Comparison of ENCODE assay signal across 8 mouse cellular contexts in the genomic region with DNA sequence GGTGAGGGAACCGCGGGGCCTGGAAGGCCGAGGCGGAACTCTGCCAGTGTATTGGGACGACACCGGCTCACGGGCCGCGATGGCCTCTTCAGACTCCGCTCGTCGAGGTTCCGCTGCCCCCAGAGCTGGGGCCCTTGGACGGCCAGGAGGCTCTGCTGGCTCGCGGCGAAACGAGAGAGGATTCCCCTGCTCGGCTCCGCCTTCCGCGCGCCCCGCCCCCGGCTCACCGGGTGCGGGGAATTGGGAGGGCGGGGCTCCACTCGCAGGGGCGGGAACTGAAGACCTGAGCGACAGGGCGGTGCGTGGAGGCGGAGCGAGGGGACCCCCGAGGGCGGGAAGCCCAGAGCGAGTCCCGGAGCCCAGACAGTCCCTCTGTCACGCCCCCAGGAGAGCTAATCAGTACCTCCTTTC. TPM values are rescaled to one million over a fixed set of nuclear protein-coding genes. Genes with fewer than 3 reads are reported as not detected.
DNase-seq lines count a peak whose midpoint lies in the region; ATAC-seq and TF ChIP-seq lines count a peak whose summit lies in the region.

Gene Tmem158, minus strand, starts transcription at position 154 of the 411 bp plus-strand sequence.

- 0% methylated on average over 39 of the region's 40 CpGs for WGBS in embryonic facial prominence, embryonic 15.5 days
- 0% methylated on average over 38 of the region's 40 CpGs for WGBS in heart, embryonic 11.5 days (ENCODE audit: insufficient replicate concordance)
- WGBS in kidney, embryonic 15.5 days: under 1% methylated on average over 40 of the region's 40 CpGs
- under 1% methylated on average over 39 of the region's 40 CpGs for WGBS in stomach, embryonic 14.5 days

- H3K4me1 ChIP-seq in bone marrow macrophage, adult 2 months (ENCODE audit: control insufficient read depth, insufficient read depth, low read length): no peaks in the 10 kb centered on the region
- H3K4me1 ChIP-seq in embryonic facial prominence, embryonic 15.5 days: peaks cover 11% of the 10 kb centered on the region
- H3K4me1 ChIP-seq in heart, embryonic 11.5 days (ENCODE audit: control insufficient read depth, insufficient read depth, low read length): no peaks in the 10 kb centered on the region; the same call in 1 of the 2 replicates
- peaks cover 11% of the 10 kb centered on the region for H3K4me1 ChIP-seq in kidney, embryonic 15.5 days
- peaks cover 6% of the 10 kb centered on the region; the same call in 1 of the 2 replicates for H3K4me1 ChIP-seq in stomach, embryonic 14.5 days (ENCODE audit: control insufficient read depth, insufficient read depth, low read length)

- no peaks in the 10 kb centered on the region for H3K36me3 ChIP-seq in embryonic facial prominence, embryonic 15.5 days
- no peaks in the 10 kb centered on the region for H3K36me3 ChIP-seq in heart, embryonic 11.5 days (ENCODE audit: control insufficient read depth, insufficient read depth, low read length)
- no peaks in the 10 kb centered on the region for H3K36me3 ChIP-seq in kidney, embryonic 15.5 days
- H3K36me3 ChIP-seq in stomach, embryonic 14.5 days (ENCODE audit: control insufficient read depth, insufficient read depth, low read length): no peaks in the 10 kb centered on the region

- peaks cover 18% of the 10 kb centered on the region for H3K27me3 ChIP-seq in embryonic facial prominence, embryonic 15.5 days
- H3K27me3 ChIP-seq in heart, embryonic 11.5 days (ENCODE audit: control insufficient read depth, insufficient read depth, low read length): peaks cover 25% of the 10 kb centered on the region
- peaks cover 47% of the 10 kb centered on the region for H3K27me3 ChIP-seq in kidney, embryonic 15.5 days
- H3K27me3 ChIP-seq in stomach, embryonic 14.5 days (ENCODE audit: control insufficient read depth, insufficient read depth, low read length): no peaks in the 10 kb centered on the region

- ATAC-seq in embryonic facial prominence, embryonic 15.5 days (ENCODE audit: insufficient number of reproducible peaks, low FRiP score, low TSS enrichment, low read depth): peak; percentile 91
- ATAC-seq in heart, embryonic 11.5 days (replicated peaks; ENCODE audit: insufficient number of reproducible peaks, low FRiP score, low TSS enrichment): peak; percentile 85
- peak; percentile 93 for ATAC-seq in kidney, embryonic 15.5 days (replicated peaks; ENCODE audit: low FRiP score)
- 0 out of 2 replicates have a peak, but pooled peaks have one; percentile 11 for ATAC-seq in monocyte, adult 5-6 weeks (replicated peaks; ENCODE audit: insufficient number of reproducible peaks, low FRiP score, low TSS enrichment, poor library complexity, severe bottlenecking)
- peak; percentile 93 for ATAC-seq in stomach, embryonic 14.5 days (ENCODE audit: insufficient number of reproducible peaks, insufficient read depth, low FRiP score, low read depth)

- H3K27ac ChIP-seq in bone marrow macrophage, adult 2 months (ENCODE audit: insufficient read depth, low read depth, low read length): 0 out of 2 replicates have a peak within 1 kb of the TSS, but pooled peaks have one; percentile 19
- peak within 1 kb of the TSS; percentile 55 for H3K27ac ChIP-seq in embryonic facial prominence, embryonic 15.5 days (replicated peaks)
- H3K27ac ChIP-seq in heart, embryonic 11.5 days (ENCODE audit: low read depth, low read length): no peak within 1 kb of the TSS; the same call in 1 of the 2 replicates
- peak within 1 kb of the TSS; percentile 16; the same call in 1 of the 2 replicates for H3K27ac ChIP-seq in kidney, embryonic 15.5 days
- peak within 1 kb of the TSS; percentile 63; the same call in 1 of the 2 replicates for H3K27ac ChIP-seq in stomach, embryonic 14.5 days (ENCODE audit: low read length)

- peak within 1 kb of the TSS; percentile 58 for H3K9ac ChIP-seq in embryonic facial prominence, embryonic 15.5 days
- peak within 1 kb of the TSS; percentile 69 for H3K9ac ChIP-seq in heart, embryonic 11.5 days (ENCODE audit: low read depth, low read length)
- H3K9ac ChIP-seq in kidney, embryonic 15.5 days: peak within 1 kb of the TSS; percentile 72
- peak within 1 kb of the TSS; percentile 68 for H3K9ac ChIP-seq in stomach, embryonic 14.5 days (replicated peaks; ENCODE audit: low read depth, low read length)

- peak within 1 kb of the TSS; percentile 96 for H3K4me2 ChIP-seq in embryonic facial prominence, embryonic 15.5 days (replicated peaks)
- peak within 1 kb of the TSS; percentile 100 for H3K4me2 ChIP-seq in heart, embryonic 11.5 days
- H3K4me2 ChIP-seq in kidney, embryonic 15.5 days: peak within 1 kb of the TSS; percentile 92
- peak within 1 kb of the TSS; percentile 91 for H3K4me2 ChIP-seq in stomach, embryonic 14.5 days (replicated peaks; ENCODE audit: low read depth, low read length)

- DNase-seq in A20 (ENCODE audit: low read depth, low spot score) (peak; percentile 94), liver (peak; percentile 93)

- H3K4me3 ChIP-seq in bone marrow macrophage, adult 2 months (ENCODE audit: insufficient read depth, low read length): peak within 1 kb of the TSS; percentile 68
- peak within 1 kb of the TSS; percentile 66 for H3K4me3 ChIP-seq in embryonic facial prominence, embryonic 15.5 days (replicated peaks)
- peak within 1 kb of the TSS; percentile 69 for H3K4me3 ChIP-seq in heart, embryonic 11.5 days (ENCODE audit: low read depth, low read length)
- peak within 1 kb of the TSS; percentile 57 for H3K4me3 ChIP-seq in kidney, embryonic 15.5 days (replicated peaks)
- H3K4me3 ChIP-seq in stomach, embryonic 14.5 days (ENCODE audit: low read depth, low read length): peak within 1 kb of the TSS; percentile 84

- H3K9me3 ChIP-seq in embryonic facial prominence, embryonic 15.5 days (replicated peaks): no peaks in the 10 kb centered on the region
- H3K9me3 ChIP-seq in heart, embryonic 11.5 days (replicated peaks; ENCODE audit: control insufficient read depth, low read length): no peaks in the 10 kb centered on the region
- H3K9me3 ChIP-seq in kidney, embryonic 15.5 days (replicated peaks): no peaks in the 10 kb centered on the region
- H3K9me3 ChIP-seq in stomach, embryonic 14.5 days (ENCODE audit: control insufficient read depth, low read depth, low read length): no peaks in the 10 kb centered on the region

- 0 out of 2 replicates have a peak, but pooled peaks have one; percentile 32 for TF ChIP-seq POLR2A in bone marrow macrophage, adult 2 months (IDR thresholded peaks at IDR 0.05; ENCODE audit: borderline replicate concordance, low read depth, low read length)

- TF ChIP-seq CTCF in bone marrow macrophage, adult 2 months (IDR thresholded peaks at IDR 0.05; ENCODE audit: low read depth, low read length): no peak

RNA-seq across cellular contexts. Expression of gene Tmem158, which starts in this region (rescaled TPM):
- 0.75 and 1.4 TPM in 2 replicates for polyA plus RNA-seq in bone marrow macrophage, adult 2 months (2012; ENCODE audit: insufficient read depth, insufficient read length, missing spikeins)
- 17.0 and 18.8 TPM in 2 replicates for polyA plus RNA-seq in embryonic facial prominence, embryonic 15.5 days (2015; fragmentation: Nextera tagmentation; extraction: Ambion mirVana)
- 2.2 and 2.3 TPM in 2 replicates for polyA plus RNA-seq in heart, embryonic 11.5 days (2014; fragmentation: Nextera tagmentation; extraction: Ambion mirVana)
- polyA plus RNA-seq in kidney, embryonic 15.5 days (2015; fragmentation: Nextera tagmentation; extraction: Ambion mirVana): 7.2 and 8.8 TPM in 2 replicates
- total RNA-seq in monocyte, adult 5-6 weeks (2017): 0.57 to 1.3 TPM (median 1.2 TPM) in 3 replicates
- 9.7 and 10.6 TPM in 2 replicates for polyA plus RNA-seq in stomach, embryonic 14.5 days (2014; fragmentation: Nextera tagmentation; extraction: Ambion mirVana)

Comparison
In these comparisons a context has a peak if more than half of its experiments do, and no peak if none do; other contexts are left out.
1. ATAC-seq: peak in every context shown above with its lines; median percentile 93 in kidney, embryonic 15.5 days; 93 in stomach, embryonic 14.5 days; 91 in embryonic facial prominence, embryonic 15.5 days; 85 in heart, embryonic 11.5 days; 11 in monocyte, adult 5-6 weeks.